Mouse (Mus musculus): ENCODE results near the gene Morn5. TPM values are rescaled to one million over a fixed set of nuclear protein-coding genes. Genes with fewer than 3 reads are reported as not detected.

The Morn5 gene
- polyA plus RNA-seq, 1 experiment = 524 TPM

DNA sequence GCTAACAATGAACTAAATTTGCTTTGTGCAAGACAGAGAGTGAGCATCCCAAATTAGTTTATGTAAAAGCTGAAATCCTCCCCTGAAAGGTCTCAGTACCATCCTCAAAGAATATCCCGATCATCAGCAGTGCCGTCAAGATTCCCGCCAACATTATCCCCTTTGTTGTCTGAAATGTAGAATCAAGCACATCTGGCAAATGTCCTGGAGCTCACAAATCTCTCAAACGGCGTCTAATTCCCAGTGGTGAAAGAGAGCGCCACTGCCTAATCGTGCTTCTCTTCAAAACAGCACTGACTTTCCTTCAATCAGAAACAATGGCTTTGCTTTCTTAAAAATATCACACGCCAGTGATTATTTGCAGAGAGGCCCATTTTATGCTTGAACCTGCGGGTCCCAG lies 17.9 kb downstream of the Morn5 start:
- Histone ChIP-seq H3K4me3 (ENCODE audit: control insufficient read depth, low read depth, low read length) (no peak overlapping the region), H3K36me3 (ENCODE audit: control insufficient read depth, insufficient read depth, low read length) (no peaks in the 10 kb centered on the region; the same call in 1 of the 2 replicates), H3K27me3 (ENCODE audit: control insufficient read depth, insufficient read depth, low read length) (no peaks in the 10 kb centered on the region), H3K27ac (ENCODE audit: control insufficient read depth, insufficient read depth, low read depth, low read length) (no peak overlapping the region), H3K4me1 (ENCODE audit: control insufficient read depth, insufficient read depth, low read length) (no peaks in the 10 kb centered on the region)
- TF ChIP-seq CTCF (IDR thresholded peaks at IDR 0.05; ENCODE audit: control insufficient read depth, insufficient read depth, insufficient replicate concordance, low read depth, low read length) (no peak), POLR2A (IDR thresholded peaks at IDR 0.05; ENCODE audit: control insufficient read depth, low read depth, low read length) (no peak)

DNA sequence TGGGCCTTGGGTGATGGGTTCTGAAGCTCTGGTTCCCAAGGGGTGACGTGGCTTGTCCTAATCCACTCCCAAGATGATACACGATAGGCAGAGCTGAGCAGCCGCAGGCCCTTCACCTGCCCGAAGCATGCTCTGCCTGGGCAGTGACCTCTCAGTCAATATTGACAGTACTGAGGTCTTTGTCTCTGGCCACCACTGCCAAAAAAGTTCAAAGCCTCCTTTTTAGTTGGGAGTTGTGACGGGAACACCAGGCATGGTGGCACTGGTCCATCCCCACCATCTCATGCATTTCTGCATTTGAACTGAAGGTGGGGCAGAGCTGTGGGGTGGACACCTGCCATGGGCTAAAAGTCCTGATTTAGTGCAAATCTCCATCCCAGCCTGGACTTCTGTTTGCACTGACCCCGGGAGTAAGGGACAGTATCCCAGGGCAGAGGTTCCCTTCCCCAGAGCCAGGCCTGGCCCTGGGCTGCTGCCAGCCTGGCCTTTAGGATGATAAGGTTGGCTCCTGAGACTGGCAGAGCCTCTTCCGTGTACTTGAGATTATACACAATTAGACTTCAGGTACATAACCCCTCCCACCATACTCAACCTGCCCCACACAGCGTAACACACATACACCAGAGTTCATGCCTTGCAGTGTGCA lies 22.5 kb downstream of the Morn5 start:
- Histone ChIP-seq H3K27me3 (ENCODE audit: control insufficient read depth, insufficient read depth, low read length) (no peaks in the 10 kb centered on the region), H3K27ac (ENCODE audit: control insufficient read depth, insufficient read depth, low read depth, low read length) (no peak overlapping the region), H3K4me3 (ENCODE audit: control insufficient read depth, low read depth, low read length) (no peak overlapping the region), H3K4me1 (ENCODE audit: control insufficient read depth, insufficient read depth, low read length) (no peaks in the 10 kb centered on the region), H3K36me3 (ENCODE audit: control insufficient read depth, insufficient read depth, low read length) (no peaks in the 10 kb centered on the region; the same call in 1 of the 2 replicates)
- TF ChIP-seq POLR2A (IDR thresholded peaks at IDR 0.05; ENCODE audit: control insufficient read depth, low read depth, low read length) = no peak
- TF ChIP-seq CTCF (IDR thresholded peaks at IDR 0.05; ENCODE audit: control insufficient read depth, insufficient read depth, insufficient replicate concordance, low read depth, low read length) = no peak

DNA sequence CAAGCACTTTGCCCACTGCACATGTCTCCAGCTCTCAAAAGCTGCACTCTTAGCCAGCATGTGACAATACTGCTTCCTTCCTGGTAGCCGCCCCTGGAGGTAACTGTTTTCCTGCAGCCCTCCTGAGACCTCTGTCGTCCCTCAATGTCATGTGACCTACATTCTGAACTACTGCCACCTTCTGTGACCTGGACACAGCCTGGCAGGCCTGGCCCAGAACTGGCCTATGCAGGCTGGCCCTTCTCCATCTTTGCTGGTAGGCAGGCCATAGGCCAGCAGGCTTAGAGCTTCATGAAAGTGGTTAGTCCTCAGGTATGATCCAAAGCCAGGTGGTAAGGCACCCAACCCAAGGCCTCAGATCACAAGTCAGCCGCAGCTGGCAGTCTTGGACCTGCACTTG lies 24.5 kb downstream of the Morn5 start:
- Histone ChIP-seq H3K4me3 (ENCODE audit: control insufficient read depth, low read depth, low read length) (no peak overlapping the region), H3K4me1 (ENCODE audit: control insufficient read depth, insufficient read depth, low read length) (no peaks in the 10 kb centered on the region), H3K27me3 (ENCODE audit: control insufficient read depth, insufficient read depth, low read length) (no peaks in the 10 kb centered on the region), H3K27ac (ENCODE audit: control insufficient read depth, insufficient read depth, low read depth, low read length) (no peak overlapping the region), H3K36me3 (ENCODE audit: control insufficient read depth, insufficient read depth, low read length) (no peaks in the 10 kb centered on the region; the same call in 1 of the 2 replicates)
- TF ChIP-seq POLR2A (IDR thresholded peaks at IDR 0.05; ENCODE audit: control insufficient read depth, low read depth, low read length) = no peak
- no peak for TF ChIP-seq CTCF (IDR thresholded peaks at IDR 0.05; ENCODE audit: control insufficient read depth, insufficient read depth, insufficient replicate concordance, low read depth, low read length)

DNA sequence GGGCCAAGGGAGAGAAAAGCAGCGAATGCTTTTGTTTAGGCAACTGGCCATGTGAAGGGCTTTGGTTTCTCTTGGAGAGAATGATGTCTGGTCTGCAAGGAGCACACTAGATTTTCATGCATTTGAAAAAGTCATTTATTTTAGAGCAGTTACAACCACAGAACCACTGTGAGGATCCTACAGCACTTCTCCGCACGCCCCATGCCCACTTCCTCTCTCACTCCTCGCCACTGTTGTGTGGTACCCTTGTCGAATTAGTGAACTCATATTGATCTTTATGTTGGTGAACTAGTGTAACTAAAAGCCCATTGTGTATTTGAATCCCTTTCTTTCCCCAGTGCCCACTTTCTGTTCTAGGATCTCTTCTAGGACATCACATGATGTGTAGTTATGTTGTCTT lies 26.0 kb downstream of the Morn5 start:
- Histone ChIP-seq H3K4me3 (ENCODE audit: control insufficient read depth, low read depth, low read length) (no peak overlapping the region), H3K27me3 (ENCODE audit: control insufficient read depth, insufficient read depth, low read length) (no peaks in the 10 kb centered on the region), H3K36me3 (ENCODE audit: control insufficient read depth, insufficient read depth, low read length) (no peaks in the 10 kb centered on the region; the same call in 1 of the 2 replicates), H3K4me1 (ENCODE audit: control insufficient read depth, insufficient read depth, low read length) (no peaks in the 10 kb centered on the region), H3K27ac (ENCODE audit: control insufficient read depth, insufficient read depth, low read depth, low read length) (no peak overlapping the region)
- TF ChIP-seq POLR2A (IDR thresholded peaks at IDR 0.05; ENCODE audit: control insufficient read depth, low read depth, low read length) (no peak), CTCF (IDR thresholded peaks at IDR 0.05; ENCODE audit: control insufficient read depth, insufficient read depth, insufficient replicate concordance, low read depth, low read length) (no peak)

DNA sequence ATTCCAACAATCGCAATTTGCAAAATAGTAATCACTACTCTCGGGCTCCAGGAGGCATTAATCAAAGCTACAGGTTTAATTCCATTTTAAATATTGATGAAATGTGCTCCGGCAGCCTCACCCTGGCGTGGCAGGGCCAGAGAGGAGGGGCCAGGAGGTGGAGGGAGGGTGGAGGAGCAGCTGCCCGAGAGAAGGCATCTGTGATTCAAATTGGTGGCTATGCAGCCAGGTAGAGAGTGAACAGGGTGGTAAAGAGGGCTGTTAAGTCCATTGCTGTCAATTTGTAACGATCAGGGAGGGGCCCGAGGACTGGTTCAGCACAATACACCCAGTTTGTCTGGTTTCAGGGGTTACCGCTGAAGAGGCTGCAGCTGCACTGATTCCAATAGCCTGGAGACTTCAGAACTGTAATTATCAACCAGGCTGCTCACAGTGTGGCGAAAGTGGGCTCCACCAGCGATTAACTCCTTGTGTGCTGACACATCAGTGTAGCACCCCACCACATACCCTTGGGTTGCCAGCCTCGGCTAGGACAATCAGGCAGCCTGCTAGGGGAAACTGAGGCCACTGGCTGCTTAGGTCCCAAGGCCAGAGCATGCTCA lies 28.0 kb downstream of the Morn5 start:
- Histone ChIP-seq H3K27ac (ENCODE audit: control insufficient read depth, insufficient read depth, low read depth, low read length) (no peak overlapping the region), H3K27me3 (ENCODE audit: control insufficient read depth, insufficient read depth, low read length) (no peaks in the 10 kb centered on the region), H3K4me1 (ENCODE audit: control insufficient read depth, insufficient read depth, low read length) (no peaks in the 10 kb centered on the region), H3K4me3 (ENCODE audit: control insufficient read depth, low read depth, low read length) (no peak overlapping the region), H3K36me3 (ENCODE audit: control insufficient read depth, insufficient read depth, low read length) (no peaks in the 10 kb centered on the region; the same call in 1 of the 2 replicates)
- no peak for TF ChIP-seq CTCF (IDR thresholded peaks at IDR 0.05; ENCODE audit: control insufficient read depth, insufficient read depth, insufficient replicate concordance, low read depth, low read length)
- no peak for TF ChIP-seq POLR2A (IDR thresholded peaks at IDR 0.05; ENCODE audit: control insufficient read depth, low read depth, low read length)

DNA sequence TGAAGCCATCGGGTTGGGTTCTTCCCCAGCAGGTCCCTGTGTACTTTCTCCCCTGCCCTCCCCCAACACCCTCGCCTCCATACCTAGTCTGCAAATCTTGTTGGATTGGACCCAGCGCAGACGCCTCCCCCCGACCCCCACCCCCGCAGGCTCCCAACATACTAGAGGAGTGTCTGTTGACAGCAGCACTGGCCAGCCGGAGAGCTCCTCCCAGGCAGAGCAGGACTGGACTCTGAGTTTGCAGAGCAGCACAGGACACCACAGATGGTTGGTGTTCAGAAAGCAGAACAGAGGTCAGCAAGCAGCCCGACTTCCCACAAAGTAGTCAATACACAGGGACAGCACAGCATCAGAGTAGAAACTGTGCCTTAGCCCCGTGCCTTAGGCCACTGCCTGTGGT lies 32.2 kb downstream of the Morn5 start:
- Histone ChIP-seq H3K27me3 (ENCODE audit: control insufficient read depth, insufficient read depth, low read length) (no peaks in the 10 kb centered on the region), H3K4me1 (ENCODE audit: control insufficient read depth, insufficient read depth, low read length) (no peaks in the 10 kb centered on the region), H3K36me3 (ENCODE audit: control insufficient read depth, insufficient read depth, low read length) (no peaks in the 10 kb centered on the region; the same call in 1 of the 2 replicates), H3K4me3 (ENCODE audit: control insufficient read depth, low read depth, low read length) (no peak overlapping the region), H3K27ac (ENCODE audit: control insufficient read depth, insufficient read depth, low read depth, low read length) (no peak overlapping the region)
- TF ChIP-seq POLR2A (IDR thresholded peaks at IDR 0.05; ENCODE audit: control insufficient read depth, low read depth, low read length) = no peak
- TF ChIP-seq CTCF (IDR thresholded peaks at IDR 0.05; ENCODE audit: control insufficient read depth, insufficient read depth, insufficient replicate concordance, low read depth, low read length) = no peak

DNA sequence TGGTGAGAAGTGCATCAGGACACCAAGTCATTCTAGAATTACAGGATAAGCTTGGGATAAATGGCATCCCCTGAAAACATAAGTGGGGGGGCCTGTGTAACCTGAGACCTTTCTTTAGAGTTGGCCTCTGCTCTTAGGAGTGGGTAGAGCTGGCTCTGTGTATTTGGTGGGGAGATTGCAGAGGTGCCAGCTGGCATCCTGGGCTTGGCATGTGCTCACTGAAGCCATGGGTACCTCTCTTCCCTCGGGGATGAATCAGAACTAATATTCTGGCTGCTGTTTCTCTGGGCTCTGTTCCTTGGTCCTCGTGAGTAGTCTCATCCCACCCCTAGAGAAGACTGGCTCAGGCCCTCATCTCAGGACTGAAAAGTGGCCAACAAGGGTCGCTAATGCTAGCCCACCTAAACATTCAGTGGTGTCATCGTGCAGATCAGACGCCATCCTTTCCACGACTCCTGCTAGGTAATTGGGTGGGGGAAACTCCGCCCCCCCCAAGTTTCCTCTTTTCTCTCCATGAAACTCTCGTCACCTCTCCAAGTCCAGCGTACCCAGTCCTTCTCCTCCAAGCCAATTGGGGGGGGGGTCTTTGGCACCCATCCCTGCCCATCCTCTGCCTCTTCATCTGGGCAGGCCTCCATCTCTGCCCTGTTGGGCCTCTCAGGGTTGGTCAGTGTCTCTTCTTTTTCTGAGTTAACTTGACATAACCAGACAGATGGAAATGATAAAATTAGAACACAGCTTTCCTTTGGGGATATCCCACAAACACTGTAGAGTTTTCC lies 33.7 kb downstream of the Morn5 start:
- H3K27me3 ChIP-seq (ENCODE audit: control insufficient read depth, insufficient read depth, low read length) = no peaks in the 10 kb centered on the region
- no peak overlapping the region for H3K4me3 ChIP-seq (ENCODE audit: control insufficient read depth, low read depth, low read length)
- no peak for TF ChIP-seq CTCF (IDR thresholded peaks at IDR 0.05; ENCODE audit: control insufficient read depth, insufficient read depth, insufficient replicate concordance, low read depth, low read length)
- TF ChIP-seq POLR2A (IDR thresholded peaks at IDR 0.05; ENCODE audit: control insufficient read depth, low read depth, low read length) = no peak
- no peak overlapping the region for H3K27ac ChIP-seq (ENCODE audit: control insufficient read depth, insufficient read depth, low read depth, low read length)
- no peaks in the 10 kb centered on the region for H3K4me1 ChIP-seq (ENCODE audit: control insufficient read depth, insufficient read depth, low read length)
- no peaks in the 10 kb centered on the region; the same call in 1 of the 2 replicates for H3K36me3 ChIP-seq (ENCODE audit: control insufficient read depth, insufficient read depth, low read length)
